Mouse (Mus musculus): Measurements from ENCODE around the gene Shroom3.

Gene Shroom3

GRCm38 (mm10) chr5:93005815-93006341 lies 322.6 kb downstream of the Shroom3 start:
- DNase-seq (ENCODE audit: low spot score): no peak

GRCm38 (mm10) chr5:93008256-93008655 lies 325.0 kb downstream of the Shroom3 start:
- DNase-seq (ENCODE audit: low spot score): no peak

Data from c-Kit-positive CD71-positive TER-119-positive erythroid progenitor cells, embryonic 14.5 days (primary cell).